Mouse (Mus musculus) retina, postnatal 1 day (tissue): ENCODE measurements at regions not wholly inside any gene's neighbourhood (a gene's known extent, or its start where the extent isn't known, plus 50 kb on each side); places are given as distances from the start of the nearest gene placed in this dataset.

ENCODE experiments used
- DNase-seq: peaks from one replicate; pipeline ENCODE4 v3.0.0-alpha.2; 2012

GRCm38 (mm10) chr11:57958233-57958632, 50.6 kb upstream of the Larp1 start:
- no peak for DNase-seq

- no peak for DNase-seq
Observed at GRCm38 (mm10) chr11:57956909-57957308, 52.0 kb upstream of the Larp1 start.

GRCm38 (mm10) chr11:57956076-57956475, 52.8 kb upstream of the Larp1 start:
- no peak for DNase-seq

- no peak for DNase-seq
Observed at GRCm38 (mm10) chr11:57955476-57955875, 53.4 kb upstream of the Larp1 start.

GRCm38 (mm10) chr11:57954510-57955184, 54.2 kb upstream of the Larp1 start:
- DNase-seq: no peak

- DNase-seq: no peak
Observed at GRCm38 (mm10) chr11:57953694-57954093, 55.2 kb upstream of the Larp1 start.

GRCm38 (mm10) chr11:57952619-57953018, 56.2 kb upstream of the Larp1 start:
- DNase-seq: no peak

DNA sequence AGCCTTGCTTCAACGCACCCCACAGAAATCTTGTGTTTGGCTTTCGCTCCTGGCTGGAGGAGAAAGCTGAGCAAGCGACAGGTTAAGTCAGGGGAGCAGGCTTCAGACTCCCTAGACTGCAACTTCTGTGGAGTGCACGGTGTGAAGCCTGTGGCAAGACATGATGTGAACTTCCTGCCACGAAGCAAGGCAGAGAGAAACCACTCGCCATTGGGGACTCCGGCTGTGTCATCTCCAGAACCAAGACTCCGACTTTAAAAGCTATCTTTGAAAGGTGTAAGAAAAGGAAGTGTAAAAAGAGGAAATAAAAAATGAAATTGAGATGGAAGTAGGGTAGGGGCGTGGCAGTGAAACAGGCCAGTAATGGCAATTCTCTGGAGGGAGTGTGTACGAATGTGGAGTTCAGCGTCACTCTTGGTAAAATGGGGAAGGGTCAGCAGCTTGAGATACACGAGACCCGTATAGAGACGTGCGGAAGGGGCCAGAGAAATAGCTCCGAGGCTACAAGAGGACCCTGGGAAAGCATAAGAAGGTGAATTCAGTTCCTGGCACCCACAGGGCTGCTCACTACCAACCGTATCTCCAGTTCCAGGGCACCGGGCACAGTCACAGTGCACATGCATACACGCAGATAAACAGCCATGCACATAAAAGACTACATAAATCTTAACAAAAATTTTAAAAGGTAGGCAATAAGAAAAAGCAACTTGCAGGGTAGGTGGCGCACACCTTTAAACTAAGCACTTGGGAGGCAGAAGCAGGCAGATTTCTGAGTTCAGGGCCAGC, 57.1 kb upstream of the Larp1 start:
- no peak for DNase-seq

DNA sequence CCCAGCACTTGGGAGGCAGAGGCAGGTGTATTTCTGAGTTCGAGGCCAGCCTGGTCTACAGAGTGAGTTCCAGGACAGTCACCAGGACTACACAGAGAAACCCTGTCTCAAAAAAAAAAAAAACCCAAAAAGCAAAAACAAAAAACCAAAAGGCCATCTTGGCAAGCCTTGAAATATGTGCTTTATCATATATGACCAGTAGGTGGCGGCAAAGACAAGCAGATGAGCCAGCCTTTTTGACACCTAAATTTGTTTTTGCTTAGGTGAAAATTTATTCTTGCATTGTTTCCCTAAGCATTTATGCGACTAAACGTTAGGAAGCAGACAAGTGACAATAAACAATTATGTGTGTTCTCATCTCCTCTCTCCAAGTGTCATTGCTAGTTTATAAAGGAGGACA, 57.9 kb upstream of the Larp1 start:
- DNase-seq: peak; percentile 76

- no peak for DNase-seq
Observed at GRCm38 (mm10) chr11:57949067-57949466, 59.8 kb upstream of the Larp1 start.

DNA sequence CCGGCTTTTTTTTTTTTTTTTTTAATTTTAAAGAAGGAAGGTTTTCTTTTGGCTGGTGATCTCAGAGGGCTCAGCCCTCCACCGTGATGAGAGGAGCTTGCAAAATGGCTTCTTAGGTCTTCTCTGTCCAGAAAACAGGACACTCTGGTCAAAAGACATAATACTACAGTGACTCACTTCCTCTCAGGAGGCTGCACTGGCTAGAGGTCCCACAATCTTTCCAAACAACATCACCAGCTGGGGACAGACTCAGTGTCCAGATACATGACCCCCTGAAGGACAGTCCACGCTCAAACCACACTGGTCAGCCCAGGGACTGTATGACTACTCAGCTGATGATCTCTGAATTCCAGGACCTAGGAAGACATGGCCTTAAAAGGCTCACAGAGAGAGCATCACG, 61.5 kb upstream of the Larp1 start:
- no peak for DNase-seq

- DNase-seq: peak; percentile 86
Observed at GRCm38 (mm10) chr11:57934391-57934850, 74.4 kb upstream of the Larp1 start.

GRCm38 (mm10) chr11:57933065-57933464, 75.8 kb upstream of the Larp1 start:
- DNase-seq: peak; percentile 69

DNA sequence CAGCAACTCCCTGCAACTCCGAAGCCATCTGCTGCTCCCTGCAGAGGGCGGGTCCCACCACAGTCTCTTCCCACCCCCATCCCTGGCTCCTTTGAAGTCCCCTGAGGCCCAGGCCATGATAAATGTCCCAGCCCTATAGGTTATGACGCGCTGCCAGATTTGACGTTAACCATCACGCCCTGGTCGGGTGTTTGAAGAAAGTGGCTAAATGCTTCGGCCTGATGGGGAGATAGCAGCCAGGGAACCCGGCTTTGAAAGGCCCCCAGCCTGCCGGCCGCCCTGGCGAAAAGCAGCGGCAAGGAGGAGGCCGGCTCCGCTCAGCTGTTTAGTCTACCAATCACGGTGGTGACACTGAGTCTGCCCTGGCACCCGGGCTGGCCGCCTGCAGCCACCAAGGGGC, 79.4 kb upstream of the Larp1 start:
- DNase-seq: peak; percentile 51

- DNase-seq: no peak
Observed at GRCm38 (mm10) chr11:57920263-57920662, 87.6 kb upstream of the Hand1 start.

GRCm38 (mm10) chr11:57918447-57919059, 85.9 kb upstream of the Hand1 start:
- DNase-seq: no peak

DNA sequence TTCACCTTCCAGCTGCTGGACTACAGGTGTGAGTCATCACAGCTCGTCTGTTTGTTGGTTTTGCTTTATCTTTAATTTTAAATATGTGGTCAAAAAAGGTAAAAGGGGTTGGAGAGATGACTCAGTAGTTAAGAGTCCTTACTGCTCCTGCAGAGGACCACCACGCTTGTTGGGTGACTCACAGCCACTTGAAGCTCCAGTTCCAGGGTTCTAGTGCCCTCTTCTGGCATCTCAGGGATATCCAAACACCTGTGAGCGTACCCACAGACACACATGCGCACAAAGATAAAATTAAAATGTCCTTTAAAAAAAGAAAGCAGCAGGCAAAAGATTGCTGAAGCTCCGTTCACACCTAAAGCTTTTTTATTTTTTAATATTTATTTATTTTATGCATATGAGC, 85.4 kb upstream of the Hand1 start:
- no peak for DNase-seq

GRCm38 (mm10) chr11:57916016-57916415, 83.4 kb upstream of the Hand1 start:
- DNase-seq: peak; percentile 65

GRCm38 (mm10) chr11:57913801-57914560, 81.4 kb upstream of the Hand1 start:
- DNase-seq: no peak

GRCm38 (mm10) chr11:57913020-57913699, 80.5 kb upstream of the Hand1 start:
- no peak for DNase-seq

DNA sequence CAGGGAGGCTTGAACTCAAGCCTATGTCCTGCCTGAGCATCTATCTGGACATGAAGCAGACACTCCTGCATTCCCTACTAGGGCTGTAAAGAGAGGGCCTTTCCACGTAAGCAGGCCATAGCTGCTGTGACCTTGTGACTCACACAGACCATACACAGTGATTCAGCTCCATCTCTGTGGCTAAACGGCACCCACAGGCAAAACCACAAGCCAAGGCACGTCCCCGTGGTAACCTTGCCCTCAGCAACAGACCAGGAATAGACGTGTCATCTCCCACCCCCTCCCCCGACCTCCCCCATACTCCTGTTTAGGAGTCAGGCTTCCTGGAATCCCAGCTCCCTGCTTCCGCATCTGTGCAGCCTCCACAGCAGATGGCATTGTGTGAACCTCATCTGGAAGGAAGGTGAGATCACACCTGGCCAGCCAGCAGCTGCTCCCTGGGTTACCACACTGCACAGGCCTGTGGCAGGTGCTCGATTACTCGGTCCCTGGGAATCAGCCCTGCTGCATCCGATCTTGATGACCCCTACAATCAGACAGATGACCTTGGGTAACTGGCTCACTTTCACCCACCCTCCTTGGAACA, 79.2 kb upstream of the Hand1 start:
- DNase-seq: no peak

- no peak for DNase-seq
Observed at GRCm38 (mm10) chr11:57904216-57904615, 71.6 kb upstream of the Hand1 start.
